Mouse (Mus musculus): Measurements from ENCODE around the gene Pde9a. TPM values are rescaled to one million over a fixed set of nuclear protein-coding genes. Genes with fewer than 3 reads are reported as not detected.

Pde9a gene
- total RNA-seq, 2 experiments from 2014 or later, result 48.2 to 49.8 TPM

DNA sequence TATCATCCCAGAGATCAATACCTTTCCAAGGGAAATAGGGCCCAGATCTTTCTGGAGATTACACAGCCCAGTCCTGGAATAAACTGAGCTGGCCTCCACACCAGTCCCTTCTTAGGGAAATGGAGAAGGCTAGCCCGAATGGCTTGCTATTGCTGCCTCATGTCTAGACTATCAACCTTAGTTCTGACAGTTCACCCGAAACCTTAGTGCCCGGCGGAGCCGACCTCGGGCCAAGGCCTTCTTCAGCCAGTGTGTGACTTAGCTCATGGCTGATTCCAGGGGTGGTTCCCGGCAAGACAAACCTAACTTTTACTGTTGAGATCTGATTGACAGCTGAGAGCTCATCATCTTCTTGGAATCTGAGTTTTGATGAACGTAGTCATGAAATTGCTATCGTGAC, 68.0 kb downstream of the Pde9a start:
- intact Hi-C loops (cut with DNase I), result no loop called here
- DNase-seq, result no peak

DNA sequence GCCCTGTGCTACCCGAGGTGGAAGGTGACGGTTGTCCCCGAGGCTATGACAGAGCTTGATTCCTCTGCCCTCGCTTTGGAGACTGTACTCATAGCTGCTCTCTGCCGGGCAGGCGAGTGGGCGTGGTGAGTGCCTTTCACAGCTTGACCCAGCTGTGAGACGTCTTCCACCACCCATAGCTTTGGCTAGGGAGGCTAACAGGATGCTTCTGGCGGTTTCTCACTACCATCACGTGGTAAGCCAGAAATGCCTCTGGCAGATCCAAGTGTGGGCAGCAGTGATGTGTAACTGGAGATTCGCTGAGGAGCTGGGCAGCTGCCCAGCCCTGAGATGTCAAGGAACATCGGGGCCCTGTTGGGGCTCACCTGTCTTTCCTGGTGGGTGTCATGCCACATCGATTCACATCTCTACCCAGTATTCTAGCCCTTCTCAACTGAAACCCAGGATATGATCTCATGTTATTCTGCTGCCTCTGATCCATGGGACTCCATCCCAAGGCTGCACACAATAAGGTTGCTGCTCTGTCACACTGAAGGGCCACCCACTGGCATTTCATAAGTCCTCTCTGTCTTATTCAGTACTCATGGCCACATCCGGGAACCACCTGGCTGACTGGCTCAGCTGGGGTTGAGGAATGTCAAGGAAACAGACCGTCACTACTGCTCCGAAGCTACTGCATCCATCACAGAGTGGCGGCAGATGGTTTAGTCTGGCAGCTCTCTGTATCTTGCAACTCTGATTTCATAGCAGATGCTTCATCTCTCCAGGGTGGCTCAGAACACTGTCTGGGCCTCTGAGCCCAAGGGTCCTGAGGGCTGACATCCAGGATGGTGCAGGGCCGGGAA, 70.9 kb downstream of the Pde9a start:
- peak; percentile 52 for DNase-seq
- intact Hi-C loops (cut with DNase I), result no loop called here

DNA sequence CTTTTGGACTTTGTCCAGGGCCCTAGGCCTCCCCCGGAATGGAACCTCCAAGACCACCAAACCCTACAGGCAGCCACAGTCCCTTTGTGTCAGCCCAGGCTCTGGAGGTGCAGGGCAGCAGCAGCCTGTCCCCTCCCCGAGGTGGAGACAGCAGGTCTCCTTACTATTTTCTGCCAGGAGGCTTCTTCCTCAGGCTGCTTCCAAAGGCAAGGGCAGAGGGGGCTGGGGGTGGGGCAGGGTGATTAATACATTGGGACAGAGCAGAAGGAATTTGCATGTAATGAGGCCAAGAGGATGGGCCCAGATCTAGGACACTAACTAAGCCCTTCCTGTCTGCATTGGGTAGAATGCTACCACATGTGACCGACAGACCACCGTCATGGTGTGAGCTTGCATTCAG, 74.4 kb downstream of the Pde9a start:
- intact Hi-C loops (cut with DNase I), result no loop called here
- peak; percentile 53 for DNase-seq

DNA sequence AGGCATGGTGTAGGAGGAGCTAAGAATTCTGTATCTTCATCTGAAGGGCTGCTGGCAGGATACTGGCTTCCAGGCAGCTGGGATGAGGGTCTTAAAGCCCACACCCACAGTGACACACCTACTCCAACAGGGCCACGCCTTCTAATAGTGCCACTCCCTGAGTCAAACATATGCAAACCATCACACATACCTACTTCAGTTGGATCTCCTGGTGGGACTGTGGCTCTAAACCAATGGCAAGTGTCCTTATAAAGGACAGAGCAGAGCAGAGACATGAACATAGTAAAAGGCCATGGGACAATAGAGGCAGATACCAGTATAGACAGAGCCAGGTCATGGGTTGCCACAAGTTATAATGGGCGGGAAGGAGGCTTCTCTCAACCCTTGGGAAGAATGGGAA, 76.5 kb downstream of the Pde9a start:
- intact Hi-C loops (cut with DNase I), result no loop called here
- DNase-seq, result no peak

DNA sequence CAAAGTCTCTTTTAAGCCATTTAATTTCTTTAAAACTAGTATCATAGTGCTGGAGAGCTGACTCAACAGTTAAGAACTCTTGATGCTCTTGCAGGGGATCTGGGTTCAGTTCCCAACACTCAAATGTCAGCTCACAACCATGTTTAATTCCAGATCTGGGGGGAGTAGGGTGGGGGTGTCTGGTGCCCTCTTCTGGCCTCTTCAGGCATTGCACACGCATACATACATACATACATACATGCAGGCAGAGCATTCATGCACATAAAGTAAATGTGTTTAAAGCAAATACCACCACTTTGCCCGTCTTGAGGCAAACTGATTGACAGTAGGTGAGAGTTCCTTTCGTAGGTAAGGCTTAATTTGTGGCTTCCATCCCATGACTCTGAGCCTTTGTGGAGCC, 80.8 kb downstream of the Pde9a start:
- intact Hi-C loops (cut with DNase I), result no loop called here
- no peak for DNase-seq

DNA sequence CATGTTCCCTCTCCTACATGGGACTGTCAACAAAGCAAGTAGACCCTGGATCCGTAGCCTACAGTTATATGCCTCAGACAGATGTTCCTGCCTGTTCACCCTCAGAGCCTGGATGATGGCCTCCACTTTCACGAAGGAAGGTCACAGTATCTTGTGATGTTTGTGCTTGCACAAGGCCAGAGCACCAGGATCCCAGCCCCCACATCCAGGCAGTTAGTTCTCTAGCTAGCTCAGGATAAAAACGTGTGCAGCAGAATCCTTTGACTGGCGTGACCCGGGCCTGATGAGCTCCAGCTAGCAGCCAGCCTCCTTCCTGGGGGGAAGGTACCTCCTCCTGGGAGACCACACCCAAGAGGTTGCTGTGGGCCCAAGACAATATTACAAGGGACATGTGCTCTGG, 82.5 kb downstream of the Pde9a start:
- intact Hi-C loops (cut with DNase I), result no loop called here

DNA sequence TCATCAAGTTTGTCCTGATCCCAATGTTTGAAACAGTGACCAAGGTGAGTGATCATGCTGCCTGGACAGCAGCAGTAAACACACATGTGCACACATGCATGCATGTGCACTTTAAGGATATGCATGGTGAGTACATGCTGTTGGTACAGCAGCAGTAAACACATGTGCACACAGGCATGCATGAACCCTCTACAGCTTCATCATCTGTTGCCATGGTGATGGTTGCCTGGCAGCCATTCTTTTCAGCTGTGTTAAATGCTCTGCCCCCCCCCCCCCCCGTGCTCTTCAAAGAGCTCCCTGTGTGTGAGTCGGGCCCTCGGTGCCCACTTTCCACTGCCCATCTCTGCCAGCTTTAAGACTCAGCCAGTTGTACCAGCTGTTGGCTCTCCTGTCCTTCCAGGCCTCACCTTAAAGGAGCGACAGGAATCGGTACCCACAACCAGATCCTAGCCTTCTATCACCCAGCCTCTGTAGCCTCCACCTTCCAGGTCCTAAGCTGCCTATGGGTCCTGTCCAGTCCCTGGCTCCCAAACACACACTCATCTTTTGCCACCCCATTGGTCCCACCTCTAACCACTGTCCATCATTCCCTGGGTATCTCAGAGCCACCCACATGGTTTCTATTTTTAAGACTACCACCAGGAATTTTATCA, 84.9 kb downstream of the Pde9a start:
- no peak for DNase-seq

More for the DNA sequence above, 82.5 kb downstream of the Pde9a start:
- no peak for DNase-seq

DNA sequence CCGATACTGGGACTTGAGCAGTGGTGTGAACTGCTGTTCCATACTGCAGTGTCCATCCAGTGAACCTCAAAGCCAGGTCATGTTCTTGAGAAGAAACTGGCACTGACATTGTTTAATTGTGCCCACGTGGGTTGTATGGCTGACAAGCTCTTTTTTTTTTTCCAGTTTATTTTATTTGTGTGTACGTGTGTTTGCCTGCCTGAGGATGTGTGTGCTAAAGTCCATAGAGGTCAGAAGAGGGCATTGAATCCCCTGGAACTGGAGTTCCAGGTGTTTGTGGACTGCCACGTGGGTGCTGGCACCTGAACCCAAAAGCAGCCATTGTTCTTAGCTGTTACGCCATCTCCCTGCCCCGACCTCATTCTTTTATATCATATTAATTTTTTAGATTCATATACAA, 88.4 kb downstream of the Pde9a start:
- intact Hi-C loops (cut with DNase I), result no loop called here
- no peak for DNase-seq

More for the DNA sequence above, 84.9 kb downstream of the Pde9a start:
- intact Hi-C loops (cut with DNase I), result no loop called here

DNA sequence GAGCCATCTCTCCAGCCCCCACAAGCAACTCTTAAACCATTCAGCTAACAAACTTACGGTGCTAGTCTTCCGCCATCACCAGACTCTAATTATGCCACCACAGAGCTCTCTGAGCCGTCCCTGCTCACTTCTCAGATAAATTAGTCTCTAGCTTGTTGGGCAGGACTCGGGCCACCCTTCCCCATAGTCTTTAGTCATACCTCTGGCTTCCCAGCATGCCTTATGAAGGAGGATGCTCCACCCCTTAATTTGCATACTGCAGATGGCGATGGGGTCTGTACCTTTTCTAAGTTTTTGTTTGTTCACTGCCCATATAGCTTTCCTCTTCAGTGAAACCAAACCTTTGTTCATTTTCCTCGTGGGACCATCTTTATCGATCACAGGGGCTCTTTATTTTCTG, 92.6 kb downstream of the Pde9a start:
- intact Hi-C loops (cut with DNase I), result no loop called here
- DNase-seq, result no peak

DNA sequence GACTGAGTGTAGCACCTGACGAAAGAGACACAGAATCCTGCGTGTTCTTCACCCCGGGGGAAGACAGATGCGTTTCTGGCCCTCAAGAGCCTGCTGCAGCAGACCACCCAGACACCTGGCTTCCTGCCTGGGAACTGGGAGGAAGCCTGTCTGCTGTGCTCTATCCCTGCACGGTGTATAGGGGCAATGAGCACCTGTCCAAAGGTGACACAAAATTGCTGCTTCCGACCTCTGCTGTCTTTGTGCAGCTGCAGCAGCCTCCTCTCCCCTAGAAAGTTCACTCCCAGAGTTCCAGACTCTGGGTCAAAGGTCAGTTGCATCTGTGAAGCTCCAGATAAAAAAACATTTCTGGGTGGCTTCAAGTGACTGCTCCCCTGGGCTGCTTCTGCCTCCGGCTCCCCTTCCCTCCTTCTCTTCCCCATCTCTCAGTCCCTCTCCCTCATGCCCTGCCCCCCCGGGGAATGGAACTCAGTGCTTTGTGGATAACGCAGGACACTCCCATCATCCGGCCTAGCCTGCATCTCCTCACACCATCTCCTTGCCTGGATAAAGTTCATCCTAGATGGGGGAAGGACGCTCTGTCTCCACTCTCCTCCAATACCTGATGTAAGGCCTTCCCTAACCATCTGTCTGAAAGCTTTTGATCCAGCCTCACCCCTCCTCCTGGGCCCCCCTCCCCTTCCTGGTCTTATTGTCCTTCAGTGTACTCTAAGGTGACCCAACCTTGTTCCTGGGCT, 93.3 kb downstream of the Pde9a start:
- peak; percentile 35 for DNase-seq
- intact Hi-C loops (cut with DNase I), result no loop called here

DNA sequence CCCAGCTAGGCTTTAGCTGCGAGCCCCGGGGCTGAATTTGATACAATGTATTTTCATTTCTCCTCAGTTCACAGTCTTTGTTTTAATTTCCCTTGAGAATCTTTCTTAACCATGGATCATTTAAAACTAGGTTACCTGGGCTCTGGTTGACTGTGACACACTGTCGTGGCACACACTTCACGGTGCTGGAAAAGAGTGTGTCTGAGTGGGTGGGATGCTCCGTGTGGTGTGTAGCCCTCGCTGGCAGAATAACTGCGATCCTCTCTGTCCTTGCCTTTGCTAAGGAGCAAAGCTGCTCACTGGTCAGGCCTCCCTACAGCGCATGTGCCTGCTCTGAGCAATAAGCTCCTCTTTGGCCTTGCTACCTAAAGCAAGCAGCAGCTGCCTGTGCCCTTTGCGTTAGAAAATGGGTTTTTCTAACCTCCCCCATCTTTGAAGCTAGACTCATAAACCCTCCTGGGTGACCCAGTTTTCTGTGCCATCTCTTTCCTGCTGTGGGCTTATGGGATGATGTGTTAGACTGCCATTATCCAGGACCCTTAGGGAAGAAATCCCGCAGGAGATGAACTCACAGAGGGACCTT, 100.7 kb downstream of the Pde9a start:
- DNase-seq, result no peak
- intact Hi-C loops (cut with DNase I), result no loop called here

DNA sequence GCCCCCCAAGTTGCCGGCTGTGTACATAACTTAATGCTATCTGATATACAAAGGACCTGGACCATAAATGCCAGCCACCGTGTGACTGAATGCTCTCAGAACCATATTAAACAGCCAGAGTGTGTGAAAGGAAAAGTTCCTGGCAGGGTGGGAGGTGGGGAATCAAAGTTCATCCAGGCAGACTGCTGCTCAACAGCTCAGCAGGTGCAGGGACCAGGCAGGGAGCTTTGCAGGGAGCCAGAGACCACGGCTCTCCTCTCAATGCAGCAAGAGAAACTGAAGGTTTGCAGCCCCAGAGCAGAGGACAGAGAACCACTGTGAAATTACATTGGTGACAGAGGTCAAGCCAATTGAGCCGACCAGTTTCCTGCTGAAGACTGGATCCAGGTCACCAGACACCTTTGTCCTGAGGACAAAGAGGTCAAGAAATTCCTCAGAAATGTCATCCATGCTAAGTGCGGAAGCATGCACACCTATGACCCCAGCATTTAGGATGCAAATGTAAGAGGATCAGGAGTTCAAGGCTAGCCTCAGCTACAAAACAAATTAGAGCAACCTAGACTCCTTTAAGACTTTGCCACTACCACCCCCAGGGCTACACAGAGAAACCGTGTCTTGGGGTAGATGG, 101.5 kb downstream of the Pde9a start:
- no peak for DNase-seq
- intact Hi-C loops (cut with DNase I), result no loop called here

DNA sequence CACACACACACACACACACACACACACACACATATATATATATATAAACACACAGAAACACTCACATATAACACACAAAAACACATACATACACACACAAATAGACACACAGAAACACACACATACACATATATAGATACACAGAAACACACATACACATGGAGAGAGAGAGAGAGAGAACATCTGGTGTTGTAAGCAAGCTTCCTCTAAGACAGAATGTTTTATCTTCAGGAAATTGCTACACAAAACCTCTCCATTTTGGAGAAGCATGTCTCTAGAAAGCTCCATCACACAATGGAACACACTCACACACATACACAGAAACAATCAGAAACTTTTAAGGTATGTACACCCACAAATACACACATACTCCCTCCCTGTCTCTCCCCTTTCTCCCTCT, 105.3 kb downstream of the Pde9a start:
- intact Hi-C loops (cut with DNase I), result loop anchor here (5.0 to 10.0 kb wide), 2 partner anchors 114 to 477 kb away; no protein-coding TSS in a partner anchor

DNA sequence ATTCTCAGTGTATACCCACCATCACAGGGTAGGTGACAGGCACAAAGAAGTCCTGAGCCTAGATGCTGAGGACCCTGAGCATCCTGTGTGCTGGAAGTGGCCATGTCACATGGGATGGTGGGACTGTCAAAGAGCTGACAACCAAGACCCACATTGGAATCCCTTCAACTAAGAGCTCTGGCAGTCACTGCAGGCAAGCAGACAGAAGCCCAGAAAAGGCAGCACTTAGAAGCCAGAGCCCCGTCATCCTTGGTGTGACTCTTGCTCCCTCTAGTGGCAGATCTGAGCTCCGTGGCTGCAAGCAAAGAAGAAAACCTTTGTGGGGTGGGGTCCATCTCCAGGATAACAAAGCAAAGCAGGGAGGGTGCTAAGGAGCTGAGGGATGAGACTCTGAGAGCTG, 106.4 kb downstream of the Pde9a start:
- DNase-seq, result peak; percentile 84
- intact Hi-C loops (cut with DNase I), result loop anchor here (2.0 to 10.0 kb wide), 3 partner anchors 115 to 478 kb away; no protein-coding TSS in a partner anchor

More for the DNA sequence above, 105.3 kb downstream of the Pde9a start:
- DNase-seq, result no peak

DNA sequence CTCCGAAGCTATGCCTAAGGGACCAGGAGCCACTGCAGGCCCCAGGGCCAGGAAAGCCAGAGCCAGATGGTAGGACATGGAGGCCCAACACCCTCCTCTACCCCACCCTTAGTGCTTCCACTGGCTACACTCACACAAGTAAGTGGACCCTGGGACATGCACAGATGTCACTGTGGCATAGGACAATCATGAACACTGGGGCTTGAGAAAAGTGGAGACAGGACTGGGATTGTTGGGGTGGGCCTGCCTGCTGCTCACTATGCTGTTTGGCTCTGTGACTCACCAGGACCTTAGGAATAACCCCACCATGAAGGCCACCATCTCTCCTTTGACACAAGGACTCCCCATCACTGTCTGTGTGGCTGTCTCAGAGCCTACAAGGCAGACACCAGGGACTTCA, 109.0 kb downstream of the Pde9a start:
- intact Hi-C loops (cut with DNase I), result loop anchor here (5.0 to 10.0 kb wide), 2 partner anchors 118 to 480 kb away; no protein-coding TSS in a partner anchor
- no peak for DNase-seq

DNA sequence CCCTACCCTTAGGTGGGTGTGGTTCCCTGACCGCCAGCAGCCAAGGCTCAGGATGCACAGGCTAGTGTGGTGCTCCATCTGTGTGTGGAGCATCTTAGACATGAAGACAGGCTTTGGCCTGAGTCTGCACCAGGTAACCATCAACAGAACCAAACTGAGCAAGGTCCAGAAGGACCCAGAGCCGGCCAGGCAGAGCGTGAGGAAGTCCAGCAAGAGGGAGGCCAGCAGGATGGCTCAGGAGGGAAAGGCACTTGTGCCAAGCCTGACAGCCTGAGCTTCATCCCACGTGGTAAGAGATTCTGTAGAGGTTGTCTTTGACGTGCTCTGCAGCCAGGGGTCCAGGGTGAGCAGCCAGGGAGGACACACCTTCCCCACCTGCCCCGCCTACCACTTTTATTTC, 111.7 kb downstream of the Pde9a start:
- no peak for DNase-seq
- intact Hi-C loops (cut with DNase I), result loop anchor here (10.0 kb wide), 1 partner anchor 483 kb away; no protein-coding TSS in a partner anchor

DNA sequence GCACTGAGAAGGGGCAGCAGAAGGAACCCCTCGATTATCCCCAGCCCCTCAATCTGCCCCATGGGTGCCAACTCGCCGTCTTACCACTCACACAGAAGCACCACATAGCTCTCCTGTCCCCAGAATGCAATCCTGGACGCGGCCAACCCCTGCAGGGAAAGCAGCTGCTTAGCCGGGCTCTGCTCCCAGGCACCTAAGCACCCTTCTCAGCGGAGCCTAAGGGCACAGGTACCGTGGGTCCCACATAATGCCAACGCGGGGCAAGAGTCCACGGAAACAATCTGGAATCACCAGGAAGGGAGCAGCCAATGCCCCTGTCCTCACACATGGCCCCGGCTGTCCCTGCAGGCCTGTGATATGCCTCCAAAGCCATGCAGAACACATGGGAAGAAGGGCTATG, 113.7 kb downstream of the Pde9a start:
- intact Hi-C loops (cut with DNase I), result loop anchor here (10.0 kb wide), 1 partner anchor 485 kb away; no protein-coding TSS in a partner anchor
- no peak for DNase-seq

DNA sequence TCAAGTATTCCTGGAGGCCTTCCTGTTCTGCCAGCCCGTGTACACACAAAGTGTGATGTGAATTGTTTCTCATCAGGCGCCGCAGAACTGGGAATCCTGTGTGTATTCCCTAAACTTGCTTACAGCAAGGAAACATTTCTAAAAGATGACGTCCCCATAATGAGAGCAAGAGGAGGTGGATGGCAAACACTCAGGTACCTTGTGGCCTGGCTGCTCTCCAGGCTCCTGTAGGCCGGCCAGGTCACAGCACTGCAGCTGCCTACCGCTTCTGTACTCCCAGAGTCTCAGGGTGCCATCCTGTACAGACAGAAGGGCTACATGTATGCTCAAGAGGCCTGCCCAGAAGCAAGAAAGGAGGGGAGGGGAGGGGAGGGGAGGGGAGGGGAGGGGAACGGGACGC, 114.4 kb downstream of the Pde9a start:
- intact Hi-C loops (cut with DNase I), result no loop called here
- DNase-seq, result no peak

DNA sequence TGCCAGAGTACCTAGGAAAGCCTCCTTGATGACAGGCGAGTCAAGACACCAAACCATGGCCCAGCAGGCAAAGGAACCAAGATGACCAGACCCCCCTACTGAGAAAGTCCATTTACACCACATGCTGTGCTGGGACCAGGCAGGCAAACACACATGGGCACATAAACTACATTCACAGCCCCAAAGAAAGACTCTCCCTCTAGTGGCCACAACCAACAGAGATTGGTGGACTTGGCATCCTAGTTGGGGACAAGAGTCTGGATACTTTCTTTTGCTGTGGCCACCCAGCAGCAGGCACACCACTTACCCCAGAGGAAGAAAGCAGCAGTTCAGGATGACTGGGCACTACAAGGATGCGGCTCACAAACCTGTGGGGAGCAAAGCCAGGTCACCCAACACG, 114.9 kb downstream of the Pde9a start:
- no peak for DNase-seq
- intact Hi-C loops (cut with DNase I), result no loop called here

DNA sequence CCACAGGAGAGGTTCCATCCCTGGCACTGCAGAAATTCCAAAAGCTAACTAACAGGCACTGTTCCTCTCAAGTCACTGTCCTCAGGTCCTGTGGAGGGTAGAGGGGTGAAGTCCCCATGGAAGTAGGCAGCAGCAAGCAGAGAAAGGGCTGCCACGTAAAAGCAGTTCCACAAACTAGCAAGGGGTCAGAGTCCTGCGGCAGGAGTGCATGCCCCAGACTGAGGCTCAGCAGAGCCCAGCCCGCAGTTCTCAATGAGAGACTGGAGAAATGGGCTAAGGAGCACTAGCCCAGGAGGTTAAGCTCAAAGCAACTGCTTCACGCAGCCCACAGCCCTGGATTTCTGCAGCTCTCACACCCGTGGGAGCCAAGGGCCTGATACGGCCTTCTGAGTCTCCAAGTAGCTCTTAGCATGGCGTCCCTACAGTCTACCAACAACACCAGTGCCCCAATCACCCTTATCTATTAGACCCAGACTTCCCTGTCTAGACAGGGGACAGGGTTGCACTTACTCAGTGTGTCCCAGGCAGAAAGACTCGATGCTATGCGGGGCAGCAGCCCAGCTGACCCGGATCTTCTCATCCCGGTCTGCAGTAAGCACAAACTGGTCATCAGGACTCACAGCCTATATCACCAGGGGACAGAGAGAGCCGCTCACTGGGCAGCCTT, 116.4 kb downstream of the Pde9a start:
- no peak for DNase-seq
- intact Hi-C loops (cut with DNase I), result no loop called here
